Mouse (Mus musculus): Measurements from ENCODE around the gene Tas2r134. TPM values are rescaled to one million over a fixed set of nuclear protein-coding genes. Genes with fewer than 3 reads are reported as not detected.

The Tas2r134 gene
- total and polyA plus RNA-seq, 2 experiments: not detected

DNA sequence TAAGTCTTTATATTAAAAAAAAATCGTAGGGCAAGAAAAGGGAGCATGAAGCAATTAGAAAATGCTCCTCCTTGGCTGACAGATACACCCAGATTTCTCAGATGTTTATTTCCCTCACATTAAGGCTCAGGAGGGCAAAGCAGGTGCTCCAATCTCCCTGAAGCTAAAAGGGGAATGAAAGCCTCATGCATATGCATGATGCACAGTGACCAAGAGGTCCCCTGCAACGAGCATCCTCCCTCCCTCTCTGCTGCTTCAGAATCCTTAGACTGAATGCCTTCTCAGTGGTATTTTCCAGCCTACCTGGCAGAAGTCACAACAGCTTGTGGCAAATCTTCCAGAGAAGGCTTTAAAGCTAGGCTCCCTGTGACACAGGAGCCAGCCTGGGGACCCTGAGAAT lies 16.4 kb upstream of the Tas2r134 start:
- Histone ChIP-seq H3K9ac (ENCODE audit: low read depth, low read length) (no peak overlapping the region), H3K36me3 (ENCODE audit: control insufficient read depth, insufficient read depth, low read length) (no peaks in the 10 kb centered on the region), H3K79me2 (ENCODE audit: control insufficient read depth, insufficient read depth, low read length) (no peaks in the 10 kb centered on the region), H3K27ac (replicated peaks; ENCODE audit: insufficient read depth, low read depth, low read length) (no peak overlapping the region), H3K27me3 (ENCODE audit: control insufficient read depth, insufficient read depth, low read length) (no peaks in the 10 kb centered on the region), H3K4me3 (ENCODE audit: insufficient read depth, low read depth, low read length) (no peak overlapping the region), H3K4me1 (ENCODE audit: control insufficient read depth, insufficient read depth, low read length) (no peaks in the 10 kb centered on the region)
- WGBS: 59% methylated on average over 2 of the region's 2 CpGs
- TF ChIP-seq POLR2A (IDR thresholded peaks at IDR 0.05; ENCODE audit: extremely low read depth, insufficient read depth, low read length) (no peak), CTCF (IDR thresholded peaks at IDR 0.05; ENCODE audit: low read depth, low read length) (no peak)
- DNase-seq (ENCODE audit: extremely low read depth, low read depth, low spot score): no peak

DNA sequence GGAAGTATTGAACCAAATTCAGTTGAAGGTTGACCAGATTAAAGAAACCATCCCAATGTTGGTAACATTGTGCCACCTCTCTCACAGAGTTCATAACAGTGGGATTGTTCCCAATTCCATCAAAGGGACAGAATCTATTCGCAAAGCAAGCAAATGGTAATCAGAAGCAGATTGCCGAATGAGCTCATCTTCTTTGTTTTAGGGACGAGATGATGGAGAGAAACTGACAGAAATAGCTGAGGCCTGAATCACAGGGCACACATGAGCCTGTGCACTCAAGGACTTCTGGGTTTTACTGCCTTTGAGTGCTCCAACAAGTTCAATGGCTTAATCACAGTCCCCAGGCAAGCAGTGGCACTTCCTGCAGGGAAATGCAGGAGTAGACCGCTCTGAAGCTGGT lies 13.6 kb upstream of the Tas2r134 start:
- H3K9ac ChIP-seq (ENCODE audit: low read depth, low read length): no peak overlapping the region
- no peak overlapping the region for H3K27ac ChIP-seq (replicated peaks; ENCODE audit: insufficient read depth, low read depth, low read length)
- TF ChIP-seq CTCF (IDR thresholded peaks at IDR 0.05; ENCODE audit: low read depth, low read length) (no peak), POLR2A (IDR thresholded peaks at IDR 0.05; ENCODE audit: extremely low read depth, insufficient read depth, low read length) (no peak)
- no peaks in the 10 kb centered on the region for H3K27me3 ChIP-seq (ENCODE audit: control insufficient read depth, insufficient read depth, low read length)
- no peaks in the 10 kb centered on the region for H3K4me1 ChIP-seq (ENCODE audit: control insufficient read depth, insufficient read depth, low read length)
- 75% methylated on average over 4 of the region's 4 CpGs for WGBS
- no peaks in the 10 kb centered on the region for H3K36me3 ChIP-seq (ENCODE audit: control insufficient read depth, insufficient read depth, low read length)
- no peak overlapping the region for H3K4me3 ChIP-seq (ENCODE audit: insufficient read depth, low read depth, low read length)
- DNase-seq (ENCODE audit: extremely low read depth, low read depth, low spot score): no peak
- no peaks in the 10 kb centered on the region for H3K79me2 ChIP-seq (ENCODE audit: control insufficient read depth, insufficient read depth, low read length)

DNA sequence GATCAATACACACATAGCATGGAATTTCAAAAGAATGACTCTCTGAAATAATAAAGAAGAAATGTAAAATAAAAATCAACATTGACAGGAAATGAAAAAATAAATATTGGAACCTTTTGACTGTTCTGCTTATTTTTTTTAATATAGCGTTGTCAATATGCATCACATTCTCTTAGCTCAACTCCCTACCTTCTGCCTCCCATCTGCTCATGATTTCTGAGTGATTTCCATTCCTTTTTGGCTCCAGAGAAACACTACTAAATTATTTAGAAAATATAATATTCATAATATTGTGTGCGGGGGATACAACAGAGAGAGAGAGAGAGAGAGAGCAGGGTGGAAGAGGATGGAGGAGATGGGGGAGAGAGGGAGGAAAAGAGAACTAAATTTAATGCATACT lies 5.4 kb upstream of the Tas2r134 start:
- Histone ChIP-seq H3K4me1 (ENCODE audit: control insufficient read depth, insufficient read depth, low read length) (no peaks in the 10 kb centered on the region), H3K27me3 (ENCODE audit: control insufficient read depth, insufficient read depth, low read length) (no peaks in the 10 kb centered on the region), H3K27ac (replicated peaks; ENCODE audit: insufficient read depth, low read depth, low read length) (no peak overlapping the region), H3K4me3 (ENCODE audit: insufficient read depth, low read depth, low read length) (no peak overlapping the region), H3K79me2 (ENCODE audit: control insufficient read depth, insufficient read depth, low read length) (no peaks in the 10 kb centered on the region), H3K9ac (ENCODE audit: low read depth, low read length) (no peak overlapping the region), H3K36me3 (ENCODE audit: control insufficient read depth, insufficient read depth, low read length) (no peaks in the 10 kb centered on the region)
- DNase-seq (ENCODE audit: extremely low read depth, low read depth, low spot score): no peak
- no peak for TF ChIP-seq POLR2A (IDR thresholded peaks at IDR 0.05; ENCODE audit: extremely low read depth, insufficient read depth, low read length)
- TF ChIP-seq CTCF (IDR thresholded peaks at IDR 0.05; ENCODE audit: low read depth, low read length): no peak
- 95% methylated on average over 2 of the region's 2 CpGs for WGBS

DNA sequence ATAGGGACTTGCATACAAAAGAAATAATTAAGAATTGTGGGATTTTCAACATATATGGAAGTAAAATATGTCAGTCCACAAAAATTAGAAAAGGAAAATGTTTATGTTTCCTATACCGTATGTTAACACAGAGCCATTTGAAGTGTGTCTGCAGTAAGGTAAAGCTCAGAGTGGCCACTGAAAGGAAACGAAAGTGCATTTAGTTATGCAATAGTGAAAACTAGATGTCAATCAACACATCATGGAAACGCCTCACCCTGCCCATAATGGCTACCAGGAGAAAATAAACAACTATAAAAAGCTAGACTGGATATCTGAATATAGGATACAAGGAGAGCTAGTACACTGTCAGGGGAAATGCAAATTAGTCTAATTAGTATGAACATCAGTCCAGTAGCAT lies 1.3 kb upstream of the Tas2r134 start:
- 68% methylated on average over 3 of the region's 3 CpGs for WGBS
- no peaks in the 10 kb centered on the region for H3K36me3 ChIP-seq (ENCODE audit: control insufficient read depth, insufficient read depth, low read length)
- H3K9ac ChIP-seq (ENCODE audit: low read depth, low read length): no peak overlapping the region
- H3K4me3 ChIP-seq (ENCODE audit: insufficient read depth, low read depth, low read length): no peak overlapping the region
- DNase-seq (ENCODE audit: extremely low read depth, low read depth, low spot score): no peak
- no peak overlapping the region for H3K27ac ChIP-seq (replicated peaks; ENCODE audit: insufficient read depth, low read depth, low read length)
- no peaks in the 10 kb centered on the region; the same call in 1 of the 2 replicates for H3K4me1 ChIP-seq (ENCODE audit: control insufficient read depth, insufficient read depth, low read length)
- H3K79me2 ChIP-seq (ENCODE audit: control insufficient read depth, insufficient read depth, low read length): no peaks in the 10 kb centered on the region
- TF ChIP-seq POLR2A (IDR thresholded peaks at IDR 0.05; ENCODE audit: extremely low read depth, insufficient read depth, low read length) (no peak), CTCF (IDR thresholded peaks at IDR 0.05; ENCODE audit: low read depth, low read length) (no peak)
- no peaks in the 10 kb centered on the region for H3K27me3 ChIP-seq (ENCODE audit: control insufficient read depth, insufficient read depth, low read length)

DNA sequence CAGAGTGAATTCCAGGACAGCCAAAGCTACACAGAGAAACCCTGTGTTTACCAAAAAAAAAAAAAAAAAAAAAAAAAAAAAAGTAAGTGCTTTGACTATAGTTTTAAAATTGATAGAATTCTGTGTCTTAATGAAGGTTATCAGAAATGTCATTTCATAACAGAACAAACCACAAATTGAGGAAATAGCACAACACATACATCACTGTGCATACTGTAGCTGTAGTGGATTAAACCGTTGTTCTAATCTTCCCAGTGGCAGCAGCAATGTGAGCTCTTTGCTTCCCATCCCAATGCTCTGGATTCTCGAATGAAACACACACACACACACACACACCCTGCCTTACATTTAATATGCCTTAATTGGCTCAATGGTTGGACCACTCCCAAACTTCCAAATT lies 4.1 kb downstream of the Tas2r134 start:
- no peaks in the 10 kb centered on the region for H3K79me2 ChIP-seq (ENCODE audit: control insufficient read depth, insufficient read depth, low read length)
- no peak overlapping the region for H3K27ac ChIP-seq (replicated peaks; ENCODE audit: insufficient read depth, low read depth, low read length)
- no peak overlapping the region for H3K4me3 ChIP-seq (ENCODE audit: insufficient read depth, low read depth, low read length)
- no peak overlapping the region for H3K9ac ChIP-seq (ENCODE audit: low read depth, low read length)
- DNase-seq (ENCODE audit: extremely low read depth, low read depth, low spot score): no peak
- WGBS: 81% methylated on average over 2 of the region's 2 CpGs
- H3K4me1 ChIP-seq (ENCODE audit: control insufficient read depth, insufficient read depth, low read length): no peaks in the 10 kb centered on the region; the same call in 1 of the 2 replicates
- no peaks in the 10 kb centered on the region for H3K27me3 ChIP-seq (ENCODE audit: control insufficient read depth, insufficient read depth, low read length)
- TF ChIP-seq POLR2A (IDR thresholded peaks at IDR 0.05; ENCODE audit: extremely low read depth, insufficient read depth, low read length) (no peak), CTCF (IDR thresholded peaks at IDR 0.05; ENCODE audit: low read depth, low read length) (no peak)
- no peaks in the 10 kb centered on the region for H3K36me3 ChIP-seq (ENCODE audit: control insufficient read depth, insufficient read depth, low read length)

DNA sequence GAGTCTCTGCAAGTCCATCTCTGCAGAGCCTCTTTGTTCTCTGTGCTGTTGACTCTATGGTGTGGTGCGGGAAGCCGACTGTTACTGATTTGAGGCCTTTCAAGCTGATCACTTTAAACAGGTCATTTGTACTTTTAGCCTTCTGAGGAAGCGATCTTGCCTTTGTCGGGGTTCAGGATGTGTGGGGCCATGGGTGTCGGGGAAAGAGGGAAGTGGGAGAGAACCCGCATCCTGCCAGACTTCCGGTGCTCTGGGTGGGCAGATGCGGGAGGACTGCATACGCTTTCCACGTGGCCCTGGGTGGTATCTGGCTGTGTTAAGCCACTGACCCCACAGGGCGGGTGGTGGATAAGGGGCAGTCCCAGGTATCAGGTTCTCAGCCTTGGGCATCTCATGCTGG lies 10.4 kb downstream of the Tas2r134 start:
- Histone ChIP-seq H3K36me3 (ENCODE audit: control insufficient read depth, insufficient read depth, low read length) (no peaks in the 10 kb centered on the region), H3K79me2 (ENCODE audit: control insufficient read depth, insufficient read depth, low read length) (no peaks in the 10 kb centered on the region), H3K4me1 (ENCODE audit: control insufficient read depth, insufficient read depth, low read length) (no peaks in the 10 kb centered on the region), H3K4me3 (ENCODE audit: insufficient read depth, low read depth, low read length) (no peak overlapping the region), H3K27me3 (ENCODE audit: control insufficient read depth, insufficient read depth, low read length) (no peaks in the 10 kb centered on the region), H3K27ac (replicated peaks; ENCODE audit: insufficient read depth, low read depth, low read length) (no peak overlapping the region), H3K9ac (ENCODE audit: low read depth, low read length) (no peak overlapping the region)
- TF ChIP-seq CTCF (IDR thresholded peaks at IDR 0.05; ENCODE audit: low read depth, low read length) (no peak), POLR2A (IDR thresholded peaks at IDR 0.05; ENCODE audit: extremely low read depth, insufficient read depth, low read length) (no peak)
- DNase-seq (ENCODE audit: extremely low read depth, low read depth, low spot score): no peak
- 75% methylated on average over 11 of the region's 11 CpGs for WGBS

Measured in liver, adult 2 months (tissue).